8 mouse cellular contexts compared by ENCODE assay signal in the genomic region with DNA sequence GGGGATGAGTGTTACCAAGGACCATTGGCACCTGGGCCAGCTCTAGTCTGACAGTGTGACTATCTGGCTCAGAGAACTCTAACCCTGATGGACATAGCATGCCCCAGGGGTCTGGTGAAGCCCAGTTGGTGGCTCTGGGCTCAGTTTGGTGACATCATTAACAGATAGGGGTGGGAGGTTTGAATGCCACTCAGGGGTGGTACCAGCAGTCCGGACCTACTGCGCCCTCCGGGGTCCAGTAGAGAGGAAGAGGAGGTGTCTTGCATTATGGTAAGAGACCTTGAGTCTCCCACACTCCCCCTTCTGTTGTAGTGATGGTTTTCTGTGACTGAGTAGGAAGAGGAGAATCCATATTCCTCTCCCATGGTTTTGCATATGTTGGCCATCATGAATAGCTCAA. TPM values are rescaled to one million over a fixed set of nuclear protein-coding genes. Genes with fewer than 3 reads are reported as not detected.
DNase-seq lines count a peak whose midpoint lies in the region; ATAC-seq lines count a peak whose summit lies in the region.

No protein-coding gene starts in this region.

- DNase-seq in kidney, adult 9 months = no peak
- no peak for DNase-seq in embryonic facial prominence, embryonic 10.5 days (ENCODE audit: low spot score)
- DNase-seq in midbrain, embryonic 14.5 days = no peak
- no peak for DNase-seq in yolk sac, embryonic 10.5 days (ENCODE audit: low spot score)
- DNase-seq in left cerebral cortex, postnatal 4 days = no peak
- DNase-seq in right cerebral cortex, postnatal 14 days = no peak

- no peaks in the 10 kb centered on the region for H3K27me3 ChIP-seq in kidney, embryonic 14.5 days (ENCODE audit: control insufficient read depth, insufficient read depth, low read length)
- H3K27me3 ChIP-seq in embryonic facial prominence, embryonic 10.5 days (replicated peaks; ENCODE audit: low read depth, poor library complexity, severe bottlenecking) = peaks cover 25% of the 10 kb centered on the region
- peaks cover 3% of the 10 kb centered on the region; the same call in 1 of the 2 replicates for H3K27me3 ChIP-seq in hindbrain, embryonic 12.5 days
- no peaks in the 10 kb centered on the region for H3K27me3 ChIP-seq in midbrain, embryonic 14.5 days (ENCODE audit: control insufficient read depth, insufficient read depth, low read length)

- H3K9ac ChIP-seq in kidney, embryonic 14.5 days (ENCODE audit: low read depth, low read length) = no peak overlapping the region
- H3K9ac ChIP-seq in hindbrain, embryonic 12.5 days = peak overlapping the region; percentile 89; the same call in 1 of the 2 replicates
- peak overlapping the region; percentile 40 for H3K9ac ChIP-seq in midbrain, embryonic 14.5 days (replicated peaks; ENCODE audit: low read length)

- no peaks in the 10 kb centered on the region for H3K9me3 ChIP-seq in kidney, embryonic 14.5 days (ENCODE audit: control insufficient read depth, low read length)
- H3K9me3 ChIP-seq in embryonic facial prominence, embryonic 10.5 days = no peaks in the 10 kb centered on the region
- no peaks in the 10 kb centered on the region for H3K9me3 ChIP-seq in hindbrain, embryonic 12.5 days (replicated peaks)
- no peaks in the 10 kb centered on the region for H3K9me3 ChIP-seq in midbrain, embryonic 14.5 days (ENCODE audit: control insufficient read depth, low read length)

- H3K4me3 ChIP-seq in kidney, embryonic 14.5 days (ENCODE audit: low read length) = peak overlapping the region; percentile 14; the same call in 1 of the 2 replicates
- H3K4me3 ChIP-seq in embryonic facial prominence, embryonic 10.5 days = peak overlapping the region; percentile 69
- H3K4me3 ChIP-seq in hindbrain, embryonic 12.5 days = peak overlapping the region; percentile 83
- peak overlapping the region; percentile 87 for H3K4me3 ChIP-seq in midbrain, embryonic 14.5 days (replicated peaks; ENCODE audit: low read depth, low read length)

- H3K4me2 ChIP-seq in kidney, embryonic 14.5 days (replicated peaks; ENCODE audit: low read depth, low read length) = peak overlapping the region; percentile 55
- peak overlapping the region; percentile 97 for H3K4me2 ChIP-seq in hindbrain, embryonic 12.5 days (replicated peaks)
- peak overlapping the region; percentile 96 for H3K4me2 ChIP-seq in midbrain, embryonic 14.5 days (ENCODE audit: low read length)

- no peak for ATAC-seq in kidney, embryonic 14.5 days (ENCODE audit: low FRiP score, low TSS enrichment)
- ATAC-seq in hindbrain, embryonic 12.5 days (ENCODE audit: low FRiP score) = no peak
- no peak for ATAC-seq in midbrain, embryonic 14.5 days (ENCODE audit: low FRiP score, low TSS enrichment)

- H3K36me3 ChIP-seq in kidney, embryonic 14.5 days (ENCODE audit: control insufficient read depth, insufficient read depth, low read length) = peaks cover 5% of the 10 kb centered on the region; the same call in 1 of the 2 replicates
- peaks cover 41% of the 10 kb centered on the region for H3K36me3 ChIP-seq in embryonic facial prominence, embryonic 10.5 days (replicated peaks)
- no peaks in the 10 kb centered on the region; the same call in 1 of the 2 replicates for H3K36me3 ChIP-seq in hindbrain, embryonic 12.5 days
- no peaks in the 10 kb centered on the region for H3K36me3 ChIP-seq in midbrain, embryonic 14.5 days (ENCODE audit: control insufficient read depth, insufficient read depth, low read length)

- WGBS in kidney, embryonic 14.5 days = 97% methylated on average over 3 of the region's 3 CpGs
- WGBS in embryonic facial prominence, embryonic 10.5 days = 96% methylated on average over 3 of the region's 3 CpGs
- 92% methylated on average over 3 of the region's 3 CpGs for WGBS in hindbrain, embryonic 12.5 days
- WGBS in midbrain, embryonic 14.5 days = 90% methylated on average over 3 of the region's 3 CpGs

- peaks cover 57% of the 10 kb centered on the region for H3K4me1 ChIP-seq in kidney, embryonic 14.5 days (ENCODE audit: control insufficient read depth, insufficient read depth, low read length)
- peaks cover 73% of the 10 kb centered on the region for H3K4me1 ChIP-seq in embryonic facial prominence, embryonic 10.5 days
- H3K4me1 ChIP-seq in hindbrain, embryonic 12.5 days = peaks cover 72% of the 10 kb centered on the region
- peaks cover 57% of the 10 kb centered on the region for H3K4me1 ChIP-seq in midbrain, embryonic 14.5 days (ENCODE audit: control insufficient read depth, insufficient read depth, low read length)

- H3K27ac ChIP-seq in kidney, embryonic 14.5 days (ENCODE audit: low read depth, low read length) = no peak overlapping the region
- no peak overlapping the region for H3K27ac ChIP-seq in embryonic facial prominence, embryonic 10.5 days (replicated peaks)
- no peak overlapping the region for H3K27ac ChIP-seq in hindbrain, embryonic 12.5 days
- no peak overlapping the region for H3K27ac ChIP-seq in midbrain, embryonic 14.5 days (replicated peaks; ENCODE audit: low read depth, low read length)

- intact Hi-C loops in left cerebral cortex, postnatal 4 days (cut with DNase I) = no loop called here

RNA-seq across cellular contexts. Expression of a gene that starts 3.4 kb away (rescaled TPM):
- polyA plus RNA-seq in kidney, embryonic 14.5 days (2014; fragmentation: Nextera tagmentation; extraction: Ambion mirVana) = 8.9 and 10.1 TPM in 2 replicates
- polyA plus RNA-seq in embryonic facial prominence, embryonic 10.5 days (2016; fragmentation: Nextera tagmentation; extraction: Ambion mirVana) = 3.9 and 4.5 TPM in 2 replicates
- polyA plus RNA-seq in hindbrain, embryonic 12.5 days (2016; fragmentation: Nextera tagmentation; extraction: Ambion mirVana) = 20.5 and 22.0 TPM in 2 replicates
- polyA plus RNA-seq in midbrain, embryonic 14.5 days (2014; fragmentation: Nextera tagmentation; extraction: Ambion mirVana) = 18.2 and 18.5 TPM in 2 replicates
- total RNA-seq in left cerebral cortex, postnatal 4 days (2021) = 10 to 100 TPM; 88.1 to 90.1 TPM

Comparison
In these comparisons a context has a peak if more than half of its experiments do, and no peak if none do; other contexts are left out.
1. H3K4me3 ChIP-seq: peak in every context shown above with its lines; median percentile 87 in midbrain, embryonic 14.5 days; 83 in hindbrain, embryonic 12.5 days; 69 in embryonic facial prominence, embryonic 10.5 days; 14 in kidney, embryonic 14.5 days.